Mouse (Mus musculus): ENCODE measurements around the gene Galnt5.
A peak's percentile ranks its signal among the peaks of the same experiment; 100 is the strongest.

GRCm38 (mm10) chr2:58029404-58029803 lies 31.7 kb downstream of the Galnt5 start:
- TF ChIP-seq CTCF (IDR thresholded peaks at IDR 0.05; ENCODE audit: low read depth) (peak; percentile 80), EP300 (optimal IDR thresholded peaks at IDR 0.05) (no peak)

Data from stomach, postnatal 0 days (tissue).